Mouse (Mus musculus): ENCODE data around the gene Atrip. TPM values are rescaled to one million over a fixed set of nuclear protein-coding genes. Genes with fewer than 3 reads are reported as not detected.

Atrip gene
- polyA plus RNA-seq, 1 experiment = 17.1 TPM

DNA sequence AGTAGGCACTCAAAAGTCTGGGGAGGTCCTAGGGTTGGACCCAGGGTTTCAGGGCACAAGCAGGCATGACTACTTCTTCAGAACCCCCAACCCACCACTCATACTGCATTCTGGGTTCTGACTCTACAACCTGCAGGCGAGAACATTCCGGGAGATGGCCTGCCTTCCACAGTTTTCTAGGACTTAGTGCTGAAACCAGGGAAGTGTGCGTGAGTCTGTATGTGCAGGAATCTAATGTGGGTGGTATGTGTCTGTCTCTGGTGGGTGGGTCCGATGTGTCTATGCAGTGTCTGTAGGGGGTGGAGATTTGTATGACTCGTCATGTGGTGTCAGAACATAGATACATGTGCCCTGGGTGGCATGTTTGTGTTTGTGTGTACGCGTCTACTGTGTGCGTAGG is 24.4 kb upstream of the Atrip start:
- no peak for DNase-seq (ENCODE audit: low spot score)

DNA sequence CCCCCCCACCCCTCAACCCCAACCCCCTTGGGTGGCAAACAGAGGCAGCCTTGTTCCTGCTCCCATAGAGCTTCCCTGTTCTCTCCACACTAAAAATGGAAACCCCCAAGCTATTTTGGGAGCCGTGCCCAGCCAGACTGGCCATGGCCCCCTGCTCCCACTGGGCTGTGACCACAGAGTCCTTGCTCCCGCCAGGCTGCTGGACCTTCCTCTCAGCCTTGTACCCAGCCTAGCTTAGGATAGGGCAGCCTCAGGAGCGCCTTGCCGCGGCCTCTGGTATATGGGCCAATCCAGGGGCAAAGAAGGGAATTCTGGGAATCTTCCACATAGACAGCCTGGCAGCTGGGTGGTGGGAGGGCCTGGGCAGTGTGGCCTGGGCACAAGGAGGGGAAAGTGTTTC is 23.9 kb upstream of the Atrip start:
- DNase-seq (ENCODE audit: low spot score) = no peak

DNA sequence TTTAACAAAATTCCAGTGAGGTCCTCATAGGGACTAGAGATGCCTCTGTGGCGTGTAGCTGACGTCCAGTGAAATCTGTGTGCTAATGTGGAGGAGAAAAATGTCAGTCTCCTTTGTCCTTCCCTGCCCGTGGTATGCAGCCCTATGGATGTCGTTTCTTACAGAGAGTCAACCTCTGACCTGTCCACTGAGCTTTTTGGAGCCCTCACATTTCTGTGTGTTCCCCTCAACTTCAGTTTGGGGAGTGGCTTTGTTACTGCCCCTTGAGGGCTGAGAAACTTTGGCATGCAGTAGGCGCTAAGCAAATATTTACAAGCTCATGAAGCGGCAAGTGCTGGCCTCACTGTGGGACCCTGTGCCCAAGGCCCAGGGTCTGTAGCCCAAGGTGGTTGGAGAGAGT is 23.4 kb upstream of the Atrip start:
- DNase-seq (ENCODE audit: low spot score) = no peak

DNA sequence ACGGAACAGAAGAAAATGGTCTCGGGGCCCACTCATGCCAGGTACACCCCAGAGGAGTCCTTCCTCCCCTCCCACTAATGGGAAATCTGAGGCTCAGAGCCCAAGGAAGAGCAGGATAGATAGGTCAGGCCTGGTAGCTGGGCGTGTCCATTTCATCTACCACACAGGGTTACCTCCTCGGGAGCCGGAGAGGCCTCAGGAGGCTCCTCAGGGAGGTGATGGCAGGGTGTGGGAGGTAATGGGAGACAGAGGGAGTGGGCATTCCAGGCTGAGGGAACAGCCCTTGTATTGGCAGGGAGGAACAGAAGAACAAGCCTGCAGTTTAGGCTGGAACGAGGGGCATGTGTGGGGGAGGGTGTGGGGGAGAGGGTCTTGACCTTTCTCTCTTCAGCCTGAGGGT is 22.9 kb upstream of the Atrip start:
- no peak for DNase-seq (ENCODE audit: low spot score)

DNA sequence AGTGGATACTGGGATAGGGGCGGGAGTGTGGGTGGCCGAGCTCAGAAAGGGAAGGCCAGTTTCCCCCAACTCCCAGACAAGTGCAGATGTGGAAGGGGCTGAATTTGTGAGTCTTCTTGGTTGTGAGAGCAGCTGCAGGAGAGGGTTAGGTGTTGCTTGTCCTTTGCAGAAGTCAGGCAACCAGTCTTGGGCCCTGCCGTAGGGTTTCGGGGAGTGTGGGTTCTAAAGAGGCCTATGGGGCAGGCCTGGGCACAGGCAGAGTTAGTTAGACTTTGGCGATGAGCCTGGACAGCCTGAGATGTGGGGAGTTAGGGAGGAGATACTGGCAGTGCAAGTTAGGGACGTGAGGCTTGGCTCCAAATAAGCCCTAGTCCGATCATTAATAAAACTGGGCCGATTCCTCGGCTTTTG is 22.3 kb upstream of the Atrip start:
- no peak for DNase-seq (ENCODE audit: low spot score)

DNA sequence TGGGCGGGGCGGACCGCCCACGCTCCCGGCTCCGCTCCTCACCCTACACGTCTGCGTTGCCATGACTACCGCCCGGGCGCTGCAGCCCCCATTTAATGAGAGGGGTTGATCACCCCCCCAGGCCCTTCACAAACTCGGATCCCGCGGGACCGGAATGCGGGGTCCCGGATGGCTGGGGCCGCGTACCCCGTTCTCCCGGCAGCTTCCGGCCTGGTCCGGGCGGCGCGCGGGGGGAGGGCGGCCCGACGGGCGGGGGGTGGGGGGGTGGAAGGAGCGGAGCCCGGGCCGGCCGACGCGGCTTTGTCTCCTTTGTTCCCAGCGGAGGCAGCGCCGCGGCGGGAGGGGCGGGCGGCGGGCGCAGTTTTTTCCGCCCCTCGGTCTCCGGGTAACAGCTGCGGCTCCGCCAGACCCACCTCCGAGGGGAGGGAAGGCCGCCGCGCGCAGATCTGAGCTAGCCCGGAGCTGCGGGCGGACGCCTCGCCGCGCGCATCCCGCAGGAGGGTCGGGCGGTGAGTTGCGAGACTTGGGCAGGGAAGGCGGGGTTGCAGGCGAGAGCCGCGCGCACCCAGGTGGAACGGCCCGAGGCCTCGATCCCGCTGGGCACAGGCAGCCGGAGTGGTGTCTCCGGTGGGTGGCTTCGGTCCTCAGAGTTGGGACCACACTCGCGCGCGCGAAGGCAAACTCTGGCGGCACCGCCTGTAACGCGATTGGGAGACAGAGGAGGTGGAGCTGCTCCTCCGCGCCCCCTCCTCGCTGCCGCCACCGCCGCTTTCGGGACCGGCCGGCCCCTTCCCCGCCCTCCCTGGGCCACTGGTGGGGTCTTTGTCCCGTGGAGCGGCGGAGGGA is 21.4 kb upstream of the Atrip start, which contains the start of gene Plxnb1:
Gene Plxnb1, plus strand, starts transcription at position 253 of the 846 bp plus-strand sequence.
- DNase-seq (ENCODE audit: low spot score) = peak; percentile 70

DNA sequence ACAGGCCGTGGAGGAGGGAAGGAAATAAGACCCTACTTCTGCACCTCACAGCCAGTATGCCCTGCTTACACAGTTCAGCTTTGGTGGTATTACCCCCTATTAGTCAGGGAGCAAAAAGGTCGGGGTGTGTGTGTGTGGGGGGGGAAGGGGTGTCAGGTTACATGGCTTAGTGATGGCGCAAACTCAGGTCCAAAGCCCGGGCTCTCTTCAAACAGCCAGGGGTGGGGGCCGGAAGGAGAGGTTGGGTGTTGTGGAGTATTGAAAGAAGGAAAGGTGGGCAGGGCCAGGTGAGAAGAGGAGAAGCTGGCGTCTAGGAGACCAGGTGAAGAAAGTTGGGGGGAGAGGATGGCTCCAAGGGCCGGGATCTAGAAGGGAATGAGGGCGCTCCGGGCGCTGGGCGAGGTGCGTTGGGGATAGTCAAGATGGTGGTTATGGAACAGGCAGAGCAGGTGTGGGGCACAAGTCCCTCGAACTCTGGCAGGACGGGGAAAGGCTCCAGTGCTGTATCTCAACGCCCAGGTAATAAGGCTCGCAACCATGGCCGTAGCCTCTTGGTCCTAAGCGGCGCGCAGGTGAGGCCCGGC is 20.7 kb upstream of the Atrip start:
- no peak for DNase-seq (ENCODE audit: low spot score)

DNA sequence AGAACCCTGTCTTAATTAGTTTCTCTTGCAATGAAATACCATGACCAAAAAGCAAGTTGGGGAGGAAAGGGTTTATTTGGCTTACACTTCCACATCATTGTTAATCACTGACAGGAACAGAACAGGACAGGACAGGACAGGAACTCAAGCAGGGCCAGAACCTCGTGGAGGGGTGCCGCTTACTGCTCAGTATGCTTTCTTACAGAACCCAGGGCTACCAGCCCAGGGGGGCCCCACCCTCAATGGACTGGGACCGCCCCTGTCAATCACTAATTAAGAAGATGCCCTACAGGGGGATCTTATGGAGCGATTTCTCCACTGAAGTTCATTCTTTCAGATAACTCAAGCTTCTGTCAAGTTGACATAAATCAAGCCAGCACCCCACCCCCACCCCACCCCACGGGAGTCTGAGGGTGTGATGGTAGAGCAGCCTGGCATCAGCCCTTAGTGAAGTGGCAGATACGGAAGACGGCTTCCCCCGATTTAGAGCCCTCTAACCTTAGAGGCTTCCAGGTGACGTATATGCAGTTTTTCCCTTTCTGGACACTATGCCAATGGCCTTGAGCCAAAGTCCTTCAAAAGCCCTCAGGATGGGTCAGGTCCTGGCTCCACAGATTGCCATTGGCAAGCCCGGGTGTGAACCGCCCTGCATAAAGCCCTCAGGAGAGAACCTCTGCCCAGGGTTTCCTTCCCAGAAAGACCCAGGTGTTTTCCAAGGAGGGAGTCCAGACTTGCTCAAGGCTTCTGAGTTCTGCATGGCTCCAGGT is 20.0 kb upstream of the Atrip start:
- DNase-seq (ENCODE audit: low spot score) = no peak

DNA sequence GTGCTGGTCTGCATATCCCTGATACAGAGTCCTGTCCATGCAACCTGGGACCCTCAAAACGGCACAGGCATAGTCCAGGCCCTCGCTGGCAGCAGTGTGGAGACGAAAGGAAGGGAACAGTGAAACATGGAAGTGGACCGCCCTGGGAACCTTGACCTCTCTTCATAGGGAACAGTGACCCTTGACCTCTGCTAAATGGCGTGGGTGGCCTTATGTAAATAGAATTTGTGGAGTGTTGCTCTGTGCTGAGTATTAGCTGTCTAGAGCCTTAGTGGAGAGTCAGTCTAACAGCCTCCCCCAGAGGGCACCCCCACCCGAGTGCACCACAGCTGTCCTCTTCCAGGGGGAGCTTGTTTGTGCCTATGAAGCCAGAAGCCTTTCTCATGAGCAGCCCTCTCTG is 18.9 kb upstream of the Atrip start:
- DNase-seq (ENCODE audit: low spot score) = no peak

DNA sequence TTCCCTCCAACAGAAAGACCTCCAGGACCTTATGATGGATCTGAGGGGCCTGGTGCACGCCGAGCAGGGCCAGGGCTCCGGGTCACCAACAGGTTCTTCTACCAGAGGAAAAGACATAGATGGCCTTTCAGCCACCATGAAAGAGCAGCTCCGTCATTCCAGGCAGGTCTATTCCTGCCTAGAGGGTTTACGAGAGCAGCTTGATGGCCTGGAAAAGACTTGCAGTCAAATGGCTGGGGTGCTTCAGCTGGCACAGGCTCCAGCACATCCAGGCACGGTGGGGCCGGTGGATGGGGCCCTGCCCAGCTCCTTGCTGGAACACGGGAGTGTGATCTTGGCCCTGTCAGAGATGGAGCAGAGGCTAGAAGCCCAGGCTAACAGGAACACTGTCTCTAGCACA is 17.9 kb upstream of the Atrip start:
- DNase-seq (ENCODE audit: low spot score) = no peak

DNA sequence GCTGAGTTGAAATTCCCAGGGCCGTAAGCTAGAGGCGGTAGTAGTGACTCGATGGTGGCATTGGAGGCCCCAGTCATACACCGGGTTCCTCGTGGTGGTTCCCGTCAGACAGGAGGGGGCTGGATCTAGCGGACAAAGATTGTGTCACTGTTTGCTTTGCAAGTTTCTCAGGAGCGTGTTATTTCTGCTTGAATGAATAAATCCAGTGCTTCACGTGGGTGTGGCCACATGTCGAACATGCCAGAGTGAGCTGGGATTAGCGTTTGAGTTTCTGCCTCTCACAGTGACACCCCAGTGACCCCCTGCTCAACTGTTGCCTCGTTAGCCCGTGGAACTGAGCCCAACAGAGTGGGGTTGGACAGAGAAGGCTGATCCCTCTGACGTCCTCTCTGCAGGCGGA is 16.5 kb upstream of the Atrip start:
- DNase-seq (ENCODE audit: low spot score) = no peak

DNA sequence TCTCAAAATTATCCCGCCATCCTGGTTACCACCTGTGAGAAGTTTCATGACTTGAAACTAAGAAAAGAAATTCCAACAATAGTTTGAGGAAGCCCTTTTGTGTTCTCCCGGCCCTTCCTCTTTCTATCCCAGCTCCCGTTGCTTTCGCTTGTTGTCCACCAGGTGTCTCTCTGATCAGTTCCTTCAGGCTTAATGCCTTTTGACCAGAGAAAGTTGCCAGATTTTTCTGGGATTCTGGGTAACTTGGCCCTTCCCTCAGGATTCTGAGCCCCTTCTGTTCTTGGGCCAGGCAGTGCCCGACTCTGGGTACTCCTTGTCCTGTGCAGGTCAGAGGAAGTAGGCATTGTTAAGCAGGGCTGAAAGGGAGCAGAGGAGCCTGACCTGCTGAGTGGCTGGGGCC is 14.1 kb upstream of the Atrip start:
- DNase-seq (ENCODE audit: low spot score) = no peak

DNA sequence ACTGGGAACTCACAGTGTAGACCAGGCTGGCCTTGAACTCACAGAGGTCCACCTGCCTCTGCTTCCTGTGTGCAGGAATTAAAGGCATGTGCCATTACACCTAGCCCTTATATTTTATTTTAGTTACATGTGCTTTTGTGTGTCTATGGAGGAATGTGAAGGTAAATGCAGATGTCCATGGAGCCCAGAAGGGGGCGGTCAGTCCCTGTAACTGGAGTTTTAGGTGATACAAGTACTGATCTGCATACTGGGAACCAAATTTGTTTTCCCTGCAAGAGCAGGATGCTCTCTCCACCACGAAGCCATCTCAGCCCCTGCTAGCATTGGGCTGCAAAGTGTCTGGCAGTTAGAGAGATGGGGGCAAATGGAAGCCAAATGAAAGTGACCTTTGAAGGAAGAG is 11.0 kb upstream of the Atrip start:
- no peak for DNase-seq (ENCODE audit: low spot score)

DNA sequence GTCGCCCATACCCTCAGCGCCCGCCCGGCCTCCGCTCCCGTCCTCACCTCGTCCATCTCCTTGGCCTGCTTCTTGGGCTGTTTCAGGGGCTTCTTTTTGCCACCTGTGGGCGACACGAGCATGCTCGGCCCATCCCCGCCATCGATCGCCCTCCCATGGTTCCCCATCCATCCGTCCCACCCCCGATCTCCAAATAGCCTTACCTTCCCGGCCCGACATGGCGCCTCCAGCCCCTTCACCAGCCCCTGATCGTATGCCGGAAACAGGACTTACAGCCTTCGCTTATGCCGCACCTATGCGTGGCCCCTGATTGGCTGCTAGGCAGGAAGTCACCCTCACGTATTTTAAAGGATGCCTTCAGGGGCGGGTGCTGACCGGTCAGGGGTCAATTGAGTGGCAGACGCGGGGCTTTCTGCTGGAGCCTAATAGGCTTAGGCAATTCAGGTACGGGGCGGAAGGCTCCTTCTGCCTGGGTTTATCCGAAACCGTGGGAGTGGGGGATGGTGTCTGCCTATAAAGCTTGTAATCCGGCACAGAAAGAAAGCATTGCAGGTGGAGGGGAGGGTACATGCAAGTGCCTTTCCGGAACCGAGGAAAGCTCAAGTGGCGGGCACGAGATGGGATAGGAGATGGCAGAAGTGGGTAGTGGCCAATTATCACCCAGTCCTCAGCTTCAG is 8.3 kb upstream of the Atrip start, which contains the start of the genes Ccdc51 and Tma7:
Gene Ccdc51, plus strand, starts transcription at position 370 of the 677 bp plus-strand sequence.
Gene Tma7, minus strand, starts transcription at position 464 of the 677 bp plus-strand sequence.
- peak; percentile 70 for DNase-seq (ENCODE audit: low spot score)

DNA sequence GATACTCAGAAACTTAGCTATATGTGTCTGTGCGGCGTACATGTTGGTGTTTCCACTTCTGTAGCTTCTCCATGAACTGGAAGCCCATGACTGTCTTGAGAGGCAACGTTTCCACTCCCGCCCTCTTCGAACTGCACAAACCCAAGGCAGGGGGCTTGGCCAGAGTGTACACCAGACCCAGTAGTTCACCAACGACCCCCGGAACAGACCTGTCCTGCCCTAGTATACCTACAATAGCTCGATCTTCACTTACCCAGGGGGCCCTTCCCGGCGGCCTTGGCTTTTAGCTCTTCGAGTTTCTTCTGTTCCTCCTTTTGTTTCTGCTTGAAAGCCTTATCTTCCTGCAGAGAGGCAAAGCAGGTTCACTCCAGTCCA is 7.8 kb upstream of the Atrip start:
- DNase-seq (ENCODE audit: low spot score) = no peak

DNA sequence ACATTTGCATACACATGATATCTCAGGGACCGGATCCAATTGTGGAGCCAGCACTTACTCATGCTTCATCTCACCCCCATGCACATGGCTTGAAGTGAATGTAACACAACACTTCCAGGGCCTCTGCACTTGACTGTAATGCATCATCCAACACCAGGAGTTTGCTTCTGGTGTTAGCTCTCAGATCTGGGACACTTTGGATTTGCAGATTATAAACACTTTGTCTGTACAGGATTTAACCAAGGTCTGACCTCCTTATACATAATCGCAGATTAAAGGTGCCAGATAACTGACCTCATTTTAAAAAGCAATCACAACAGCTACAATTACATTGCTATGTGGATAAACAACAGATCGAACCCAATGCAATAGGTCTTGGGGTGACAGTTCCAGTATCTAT is 6.6 kb upstream of the Atrip start:
- DNase-seq (ENCODE audit: low spot score) = no peak

DNA sequence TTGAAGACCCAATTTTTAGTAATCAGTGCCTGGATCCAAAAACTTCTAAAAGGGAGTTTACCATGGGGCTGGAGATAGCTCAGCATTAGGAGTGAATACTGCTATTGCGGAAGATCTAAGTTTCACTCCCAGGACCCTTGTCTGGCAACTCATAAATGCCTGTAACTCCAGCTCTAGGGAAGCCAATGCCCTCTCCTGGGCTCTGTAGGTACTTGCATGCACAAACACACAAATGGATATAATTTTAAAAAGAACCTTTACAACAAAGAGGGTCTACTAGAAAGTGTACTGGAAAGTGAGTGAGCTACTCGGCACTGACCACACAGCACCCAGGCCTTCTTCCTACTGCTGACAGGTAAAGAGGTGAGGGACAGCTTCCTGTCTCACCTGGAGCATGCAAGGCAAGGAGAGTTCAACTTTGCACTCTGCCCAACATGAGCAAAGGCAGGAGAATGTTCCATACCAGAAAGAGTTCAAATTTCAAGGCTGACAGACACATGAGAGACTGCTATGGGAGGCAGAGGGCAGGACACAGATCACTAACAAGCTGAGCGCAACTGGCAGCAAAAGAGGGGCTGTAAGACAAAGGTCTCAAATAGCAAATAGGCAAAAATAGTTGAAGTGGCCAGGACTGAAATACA is 5.7 kb downstream of the Atrip start:
- no peak for DNase-seq (ENCODE audit: low spot score)

DNA sequence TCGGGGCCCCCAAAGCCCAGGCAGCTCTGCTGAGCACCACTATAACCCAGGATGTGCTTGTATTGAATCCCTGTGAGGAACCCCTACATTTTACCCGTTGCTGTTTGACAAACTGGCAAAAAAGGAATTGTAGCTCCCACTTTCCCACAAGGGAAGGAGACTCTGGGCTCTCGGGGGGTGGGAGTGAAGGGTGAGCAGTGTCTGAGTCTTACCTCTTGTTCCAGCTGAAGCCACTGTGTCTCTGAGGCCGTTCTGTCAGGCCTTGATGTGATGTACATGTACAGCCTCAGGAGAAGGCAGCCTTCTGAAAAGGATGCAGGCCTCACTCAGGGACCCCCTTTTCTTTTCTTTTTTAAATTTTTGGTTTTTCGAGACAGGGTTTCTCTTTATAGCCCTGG is 13.0 kb downstream of the Atrip start:
- no peak for DNase-seq (ENCODE audit: low spot score)

DNA sequence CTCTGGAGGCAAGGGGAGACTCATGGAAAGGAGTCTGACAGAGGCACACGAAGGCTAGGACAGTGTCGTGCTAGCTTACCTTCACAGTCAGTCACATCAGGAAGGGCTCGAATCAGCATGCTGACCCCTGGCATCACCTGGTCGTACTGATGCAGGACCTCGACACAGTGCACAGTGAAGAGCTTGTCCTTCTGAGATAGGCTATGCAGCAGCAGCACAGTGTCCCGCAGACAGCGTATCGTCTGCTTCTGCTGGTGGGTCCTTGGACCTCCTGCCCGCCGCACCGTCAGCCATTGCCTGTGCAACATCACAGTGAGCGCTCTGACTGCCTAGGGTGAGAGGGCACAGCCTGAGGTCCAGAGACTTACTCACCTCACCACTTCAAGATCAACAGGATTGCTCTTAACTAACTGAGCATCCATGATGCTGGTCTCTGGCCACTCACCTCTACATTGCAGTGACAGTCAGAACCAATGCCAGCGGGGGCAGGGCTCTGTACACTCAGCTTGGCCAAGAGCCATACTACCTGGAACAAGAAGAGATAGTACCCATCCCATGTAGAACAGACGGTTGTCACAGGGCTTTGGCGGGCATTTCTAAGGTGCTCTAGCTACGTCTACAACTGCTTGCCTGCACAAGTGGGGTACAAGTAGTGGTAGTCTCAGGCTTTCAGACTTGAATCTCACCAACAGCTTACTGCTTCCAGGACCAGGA is 13.6 kb downstream of the Atrip start:
- no peak for DNase-seq (ENCODE audit: low spot score)

DNA sequence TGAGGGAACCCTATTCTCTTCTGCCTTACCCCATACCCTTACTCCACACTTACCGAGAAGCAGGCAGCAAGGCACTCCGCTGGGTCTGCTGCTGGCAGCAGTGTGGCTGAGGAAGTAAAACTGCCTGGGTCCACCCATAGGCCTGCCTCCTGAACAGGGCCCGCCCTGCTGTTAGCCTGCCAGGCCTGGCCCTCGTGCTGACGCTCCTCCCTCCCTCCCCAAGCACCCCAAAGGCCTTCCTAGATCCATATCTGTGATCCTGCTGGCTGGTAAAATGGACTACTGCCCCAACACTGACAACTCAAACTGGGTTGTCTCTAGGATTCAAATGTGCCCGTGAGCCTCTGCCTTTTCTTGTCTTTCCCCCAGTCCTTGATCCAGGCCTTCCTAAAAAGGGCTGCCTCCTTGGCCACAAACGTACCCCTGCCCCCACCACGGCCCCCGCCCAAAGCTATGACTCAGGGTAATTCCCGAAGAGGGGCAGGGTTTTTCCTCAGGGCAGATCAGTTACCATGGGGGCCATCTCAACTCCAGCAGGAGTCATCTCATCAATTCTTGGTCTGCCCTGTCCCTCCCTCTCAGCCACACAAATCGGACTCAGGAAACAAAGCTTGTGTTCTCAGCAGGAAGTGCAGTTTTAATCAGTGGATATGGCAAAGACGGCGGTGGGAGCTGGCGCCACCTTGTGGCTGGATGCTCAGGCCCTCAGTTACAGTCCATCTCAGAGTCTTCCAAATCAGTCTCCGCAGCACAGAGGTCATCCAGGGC is 14.6 kb downstream of the Atrip start, which contains the start of gene Trex1:
Gene Trex1, minus strand, starts transcription at position 599 of the 768 bp plus-strand sequence.
- peak; percentile 79 for DNase-seq (ENCODE audit: low spot score)
